Mouse (Mus musculus) intestine, embryonic 14.5 days (tissue): ENCODE results near the gene Naga. TPM values are rescaled to one million over a fixed set of nuclear protein-coding genes. Genes with fewer than 3 reads are reported as not detected.

ENCODE experiments used
- ATAC-seq: fragments of 200-750 bp; cut with Nextera tagmentation; replicated peaks from 2 replicates; pipeline ENCODE4 v1.8.0; 2017; ENCODE audit warnings: low read depth, moderate number of reproducible peaks, moderate TSS enrichment, moderate library complexity; ENCODE audit not compliant: low FRiP score, low TSS enrichment
- DNase-seq: peaks from one replicate; pipeline ENCODE4 v3.0.0-alpha.2; 2018; ENCODE audit warnings: low spot score
- H3K27ac ChIP-seq: fragments of 300-500 bp; sonication (generic); 2 replicates; pipeline ENCODE4 v1.5.1; 2014; ENCODE audit warnings: low read depth, mild to moderate bottlenecking, control low read depth
- H3K27me3 ChIP-seq: fragments of 300-500 bp; sonication (generic); replicated peaks from 2 replicates; pipeline ENCODE4 v1.6.1; 2014; ENCODE audit warnings: low read length, control low read depth; ENCODE audit not compliant: control insufficient read depth, insufficient read depth
- H3K36me3 ChIP-seq: fragments of 300-500 bp; sonication (generic); 2 replicates; pipeline ENCODE4 v1.6.1; 2014; ENCODE audit warnings: low read length, control low read depth; ENCODE audit not compliant: control insufficient read depth, insufficient read depth
- H3K4me1 ChIP-seq: fragments of 300-500 bp; sonication (generic); replicated peaks from 2 replicates; pipeline ENCODE4 v1.6.1; 2014; ENCODE audit warnings: low read length, control low read depth, mixed read lengths; ENCODE audit not compliant: control insufficient read depth, insufficient read depth
- H3K4me2 ChIP-seq: fragments of 300-500 bp; sonication (generic); 2 replicates; pipeline ENCODE4 v1.6.1; 2014; ENCODE audit warnings: low read length
- H3K4me3 ChIP-seq: fragments of 300-500 bp; sonication (generic); 2 replicates; pipeline ENCODE4 v1.5.1; 2014; ENCODE audit warnings: low read depth, low read length, control low read depth, mixed read lengths
- H3K9ac ChIP-seq: fragments of 300-500 bp; sonication (generic); 2 replicates; pipeline ENCODE4 v1.6.1; 2014; ENCODE audit warnings: mild to moderate bottlenecking, low read length
- H3K9me3 ChIP-seq: fragments of 300-500 bp; sonication (generic); 2 replicates; pipeline ENCODE4 v1.6.1; 2016; ENCODE audit warnings: low read length, control low read depth; ENCODE audit not compliant: control insufficient read depth
- WGBS: fragments of 180-500 bp; shearing (Covaris S2); extraction: QIAGEN DNeasy Blood & Tissue Kit; methylation state at CpG from one replicate; pipeline ENCODE4 v1.1.7; 2014; 5-methylcytosine and 5-hydroxymethylcytosine counted together
- polyA plus RNA-seq: library from polyadenylated mRNA; unstranded; fragments of >200 nt; fragmentation: Nextera tagmentation; extraction: Ambion mirVana; gene quantifications from 2 replicates; pipeline ENCODE4 v1.2.1, GENCODE M21; 2014

Naga gene
- polyA plus RNA-seq, 1 experiment from 2014 or later = 61.2 TPM

DNA sequence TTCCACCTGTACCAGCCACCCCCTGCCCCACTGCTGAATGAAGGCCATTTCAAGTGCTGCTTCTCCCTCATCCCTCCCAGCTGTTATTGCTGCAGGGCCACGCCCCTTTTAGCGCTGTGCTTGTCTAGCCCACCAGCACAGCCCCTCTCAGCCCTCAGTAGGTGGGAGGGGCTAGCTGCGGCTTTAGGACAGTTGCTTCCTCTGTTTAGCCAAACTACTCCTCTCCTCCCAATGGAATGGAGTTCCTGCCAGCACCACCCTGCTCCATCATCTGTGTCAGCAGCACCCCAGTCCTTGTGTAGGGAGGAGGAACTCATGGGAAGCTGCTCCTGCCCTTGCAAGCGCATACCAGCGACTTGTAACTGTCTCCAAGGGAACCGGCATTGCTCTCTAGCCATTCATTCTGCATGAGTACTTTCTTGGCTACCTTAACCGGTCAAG is 45.4 kb downstream of the Naga start:
- Histone ChIP-seq H3K4me1 (peaks cover 9% of the 10 kb centered on the region), H3K4me3 (peak overlapping the region; percentile 16; the same call in 1 of the 2 replicates), H3K9me3 (no peaks in the 10 kb centered on the region), H3K36me3 (0 out of 2 replicates have a peak, but pooled peaks cover 4% of the 10 kb centered on the region), H3K27ac (no peak overlapping the region), H3K4me2 (peak overlapping the region; percentile 35), H3K9ac (no peak overlapping the region), H3K27me3 (no peaks in the 10 kb centered on the region)
- DNase-seq = peak; percentile 65
- peak; percentile 74 for ATAC-seq
- WGBS = 2% methylated on average over 7 of the region's 7 CpGs

DNA sequence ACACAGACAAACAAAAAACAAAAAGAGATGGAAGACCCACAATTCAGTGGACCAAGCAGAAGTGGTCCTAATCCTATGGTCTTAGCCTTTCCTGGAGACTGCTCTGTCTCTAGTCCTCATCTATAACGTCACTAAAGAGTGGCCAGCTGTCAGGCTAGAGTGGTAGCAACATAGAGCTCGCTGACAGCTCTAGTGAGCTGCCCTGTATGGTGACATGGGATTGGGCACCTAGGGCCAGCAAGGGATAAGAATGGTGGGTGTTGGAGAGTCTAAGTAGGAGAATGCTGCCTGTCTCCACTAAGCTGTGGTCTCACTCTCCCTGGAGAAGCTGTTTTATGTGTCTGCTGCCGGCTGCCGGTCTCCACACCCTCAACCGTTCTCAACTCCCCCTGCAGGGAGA is 45.9 kb downstream of the Naga start:
- Histone ChIP-seq H3K27me3 (no peaks in the 10 kb centered on the region), H3K4me1 (peaks cover 9% of the 10 kb centered on the region), H3K4me3 (peak overlapping the region; percentile 16; the same call in 1 of the 2 replicates), H3K27ac (no peak overlapping the region), H3K9ac (no peak overlapping the region), H3K9me3 (no peaks in the 10 kb centered on the region), H3K36me3 (0 out of 2 replicates have a peak, but pooled peaks cover 4% of the 10 kb centered on the region), H3K4me2 (peak overlapping the region; percentile 35)
- 26% methylated on average over 5 of the region's 5 CpGs for WGBS
- DNase-seq (no peak), ATAC-seq (no peak; the same call in 1 of the 2 replicates)

DNA sequence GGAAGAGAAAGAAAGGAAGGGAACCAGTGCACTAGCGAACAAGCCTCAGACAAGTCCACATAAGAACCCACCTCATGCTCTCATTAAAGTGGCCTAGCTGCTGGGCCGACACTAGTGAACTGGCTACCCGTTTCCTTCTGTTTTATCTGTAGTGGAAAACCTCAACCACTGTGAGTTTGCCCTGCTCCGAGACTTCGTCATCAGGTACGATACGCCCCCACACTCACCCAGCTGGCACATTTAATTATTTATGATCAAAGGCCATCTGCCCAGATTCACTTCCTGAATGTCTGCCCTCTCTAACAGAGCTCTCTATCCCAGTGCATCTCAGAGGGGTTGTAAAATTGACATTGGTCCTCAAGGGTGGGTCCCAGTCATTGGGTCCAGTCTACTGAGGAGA is 48.5 kb downstream of the Naga start:
- Histone ChIP-seq H3K9me3 (no peaks in the 10 kb centered on the region), H3K4me1 (peaks cover 9% of the 10 kb centered on the region), H3K27ac (no peak overlapping the region), H3K9ac (no peak overlapping the region), H3K4me2 (no peak overlapping the region), H3K27me3 (no peaks in the 10 kb centered on the region), H3K4me3 (no peak overlapping the region), H3K36me3 (peaks cover 12% of the 10 kb centered on the region; the same call in 1 of the 2 replicates)
- 86% methylated on average over 7 of the region's 7 CpGs for WGBS
- no peak for DNase-seq
- ATAC-seq = no peak

DNA sequence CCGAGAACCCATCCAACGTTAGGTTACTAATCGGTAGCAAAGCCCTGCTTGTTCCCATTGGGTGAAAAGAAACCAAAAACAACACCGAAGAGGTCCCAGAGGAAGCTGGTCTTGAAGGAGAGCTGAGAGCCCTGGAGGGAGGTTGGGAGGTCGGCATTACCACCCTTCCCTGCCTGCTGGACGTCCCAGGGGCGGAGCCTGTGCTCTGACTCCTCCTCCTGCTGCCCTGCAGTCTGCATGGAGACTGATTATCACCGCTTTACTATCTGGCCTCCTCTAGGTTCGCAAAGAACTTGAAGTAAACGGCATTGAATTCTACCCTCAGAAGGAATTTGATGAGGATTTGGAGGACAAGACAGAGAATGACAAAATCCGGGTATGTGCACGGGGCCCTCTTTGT is 52.6 kb downstream of the Naga start:
- Histone ChIP-seq H3K9ac (no peak overlapping the region), H3K4me2 (no peak overlapping the region), H3K9me3 (no peaks in the 10 kb centered on the region), H3K27ac (no peak overlapping the region), H3K4me1 (no peaks in the 10 kb centered on the region), H3K36me3 (peaks cover 17% of the 10 kb centered on the region; the same call in 1 of the 2 replicates), H3K27me3 (no peaks in the 10 kb centered on the region), H3K4me3 (no peak overlapping the region)
- ATAC-seq (no peak), DNase-seq (no peak)
- 61% methylated on average over 12 of the region's 12 CpGs for WGBS

DNA sequence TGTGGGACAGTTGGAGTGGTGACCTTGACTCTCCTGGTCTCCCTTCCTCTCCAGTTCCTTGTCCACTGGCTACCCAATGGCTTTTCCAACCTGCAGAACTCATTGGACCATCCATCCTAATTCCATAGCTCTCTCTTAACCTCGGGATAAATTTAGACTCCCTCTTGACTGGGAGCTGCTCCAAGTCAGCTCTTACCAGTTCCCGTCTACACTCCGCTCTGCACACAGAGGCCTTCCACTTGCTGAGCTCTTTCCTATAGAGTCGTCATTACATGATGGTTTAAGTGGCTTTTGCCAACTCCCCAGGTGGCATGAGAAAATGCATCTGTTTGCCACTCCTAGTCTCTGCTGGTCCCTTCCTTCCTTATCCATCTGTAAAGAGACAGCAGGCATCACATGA is 58.1 kb downstream of the Naga start:
- H3K4me1 ChIP-seq = peaks cover 4% of the 10 kb centered on the region; the same call in 1 of the 2 replicates
- H3K4me2 ChIP-seq = no peak overlapping the region
- no peak overlapping the region for H3K4me3 ChIP-seq
- no peak overlapping the region for H3K27ac ChIP-seq
- DNase-seq (no peak), ATAC-seq (no peak)
- peaks cover 8% of the 10 kb centered on the region; the same call in 1 of the 2 replicates for H3K36me3 ChIP-seq
- no peak overlapping the region for H3K9ac ChIP-seq
- no peaks in the 10 kb centered on the region for H3K9me3 ChIP-seq
- whole genome bisulfite sequencing = 86% methylated on average over 4 of the region's 4 CpGs
- peaks cover 1% of the 10 kb centered on the region; the same call in 1 of the 2 replicates for H3K27me3 ChIP-seq

Other genes with a start within 250 kb of the Naga start
- 14.2 and 15.3 TPM in 2 replicates for gene Ccdc134, start 211.0 kb downstream of the Naga start, polyA plus RNA-seq
- gene Srebf2, start 191.7 kb downstream of the Naga start, polyA plus RNA-seq = 136 and 144 TPM in 2 replicates
- gene Shisa8, start 126.1 kb downstream of the Naga start, polyA plus RNA-seq = 0.15 TPM in 2 replicates
- 0.11 and 0.15 TPM in 2 replicates for gene Tnfrsf13c, start 114.6 kb downstream of the Naga start, polyA plus RNA-seq
- 64.9 and 70.3 TPM in 2 replicates for gene Cenpm, start 94.2 kb downstream of the Naga start, polyA plus RNA-seq
- 0.15 TPM in 1 of 2 replicates, not detected in the other for gene 1500009C09Rik, start 86.5 kb downstream of the Naga start, polyA plus RNA-seq
- 16.0 and 18.3 TPM in 2 replicates for gene Sept3, start 64.0 kb downstream of the Naga start, polyA plus RNA-seq
- gene Wbp2nl, start 40.0 kb downstream of the Naga start, polyA plus RNA-seq = 0.16 and 0.20 TPM in 2 replicates
- gene Pheta2, start within 50 bp of the Naga start, polyA plus RNA-seq = 9.9 and 13.2 TPM in 2 replicates
- gene Smdt1, start within 50 bp of the Naga start, polyA plus RNA-seq = 260 and 272 TPM in 2 replicates
- 426 and 466 TPM in 2 replicates for gene Ndufa6, start 15.4 kb upstream of the Naga start, polyA plus RNA-seq
- 8.4 and 8.5 TPM in 2 replicates for gene Cyp2d22, start 41.3 kb upstream of the Naga start, polyA plus RNA-seq
- not detected in 2 replicates for gene Cyp2d11, start 55.1 kb upstream of the Naga start, polyA plus RNA-seq
- gene Cyp2d10, start 68.3 kb upstream of the Naga start, polyA plus RNA-seq = not detected in 2 replicates
- 0.12 TPM in 1 of 2 replicates, not detected in the other for gene Cyp2d9, start 94.5 kb upstream of the Naga start, polyA plus RNA-seq
- gene Cyp2d12, start 216.1 kb upstream of the Naga start, polyA plus RNA-seq = not detected in 2 replicates